Mouse (Mus musculus) cerebellum, adult 2 months (tissue): Measurements from ENCODE around the gene Ifit3b.

Experiments used
- CTCF ChIP-seq: fragments of 200-500 bp; IDR thresholded peaks from 2 replicates; pipeline ENCODE4 v1.5.1; 2011; ENCODE audit warnings: low read depth, mild to moderate bottlenecking, control low read depth, low read length, moderate library complexity, borderline replicate concordance; ENCODE audit not compliant: insufficient read depth
- POLR2A ChIP-seq: fragments of 200-500 bp; IDR thresholded peaks from 2 replicates; pipeline ENCODE4 v1.6.1; 2011; ENCODE audit warnings: low read length, control low read depth, borderline replicate concordance; ENCODE audit not compliant: insufficient read depth

DNA sequence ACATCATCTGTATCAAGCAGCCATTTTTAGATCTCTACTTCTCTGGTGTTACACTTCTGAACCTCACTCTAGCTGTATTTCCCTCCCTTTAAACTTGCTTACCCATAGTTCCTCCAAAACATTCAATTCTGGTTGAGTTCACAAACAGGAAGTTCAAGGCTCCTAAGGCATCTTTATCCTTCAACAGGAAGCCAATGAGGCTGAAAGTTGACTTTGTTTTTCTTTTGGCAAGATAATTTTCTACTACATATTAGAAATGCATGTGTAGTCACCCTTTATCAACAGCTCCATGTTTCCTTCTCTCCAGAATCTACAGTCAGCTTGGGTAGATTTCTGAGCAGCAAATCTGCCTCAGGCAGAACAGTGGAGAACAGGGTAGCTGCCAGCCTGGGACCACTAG lies 45.2 kb upstream of the Ifit3b start:
- TF ChIP-seq POLR2A (no peak), CTCF (no peak)
